Mouse (Mus musculus): Measurements from ENCODE around the gene Aph1a. TPM values are rescaled to one million over a fixed set of nuclear protein-coding genes. Genes with fewer than 3 reads are reported as not detected.
"Not testable (repeated sequence)": the region's sequence is repeated elsewhere in the genome, so short reads cannot be mapped to it uniquely, and the experiment has no call there.

Aph1a gene
- total RNA-seq (2014; rRNA removed) (59.3 and 77.2 TPM in 2 replicates), polyA plus RNA-seq (2015; fragmentation: Nextera tagmentation; extraction: Ambion mirVana) (44.3 and 46.0 TPM in 2 replicates)

DNA sequence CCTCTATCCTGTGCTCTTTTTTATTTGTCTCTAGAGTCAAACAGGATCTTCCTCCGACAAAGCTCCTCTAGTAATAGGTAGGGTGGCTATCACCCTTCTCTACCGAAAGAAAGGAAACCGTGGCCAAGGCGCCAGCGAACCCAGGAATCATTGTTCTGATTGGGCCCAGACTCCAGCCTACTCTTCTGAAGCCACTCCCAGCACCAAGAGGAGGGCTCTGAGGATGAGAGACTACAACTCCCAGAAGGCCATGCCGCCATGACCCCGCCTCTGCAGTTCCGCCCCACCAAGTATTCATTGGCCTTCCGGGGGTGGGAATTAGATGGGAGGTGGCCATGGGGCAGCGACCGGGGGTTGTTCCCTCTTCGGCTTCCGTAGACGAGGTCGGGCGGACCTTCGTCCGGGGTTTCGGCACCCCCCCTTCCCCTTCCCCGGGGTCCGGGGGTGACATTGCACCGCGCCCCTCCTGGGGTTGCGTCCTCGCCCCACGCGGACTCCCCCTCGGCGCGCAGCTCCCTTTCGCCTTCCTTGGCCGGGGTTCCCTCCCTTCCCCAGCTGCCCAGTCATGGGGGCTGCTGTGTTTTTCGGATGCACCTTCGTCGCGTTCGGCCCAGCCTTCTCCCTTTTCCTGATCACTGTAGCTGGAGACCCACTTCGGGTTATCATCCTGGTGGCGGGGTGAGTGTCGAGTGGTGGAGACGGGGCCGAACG is at the start of gene Aph1a:
TSS of gene Aph1a (plus strand) at position 364 of the 711 bp plus-strand sequence.
- not testable (repeated sequence) for H3K27me3 ChIP-seq (ENCODE audit: insufficient read depth, low read length); H3K36me3 ChIP-seq (ENCODE audit: insufficient read depth); H3K9me3 ChIP-seq (ENCODE audit: low read length); H3K4me1 ChIP-seq (ENCODE audit: insufficient read depth)
- Histone ChIP-seq H3K27ac (ENCODE audit: low read depth, low read length) (peak within 1 kb of the TSS; percentile 52), H3K9ac (peak within 1 kb of the TSS; percentile 73), H3K4me3 (ENCODE audit: low read depth, low read length) (peak within 1 kb of the TSS; percentile 58), H3K4me2 (ENCODE audit: low read depth) (peak within 1 kb of the TSS; percentile 78)
- peak; percentile 95 for DNase-seq
- under 1% methylated on average over 25 of the region's 43 CpGs for WGBS
- ATAC-seq: peak; percentile 100

DNA sequence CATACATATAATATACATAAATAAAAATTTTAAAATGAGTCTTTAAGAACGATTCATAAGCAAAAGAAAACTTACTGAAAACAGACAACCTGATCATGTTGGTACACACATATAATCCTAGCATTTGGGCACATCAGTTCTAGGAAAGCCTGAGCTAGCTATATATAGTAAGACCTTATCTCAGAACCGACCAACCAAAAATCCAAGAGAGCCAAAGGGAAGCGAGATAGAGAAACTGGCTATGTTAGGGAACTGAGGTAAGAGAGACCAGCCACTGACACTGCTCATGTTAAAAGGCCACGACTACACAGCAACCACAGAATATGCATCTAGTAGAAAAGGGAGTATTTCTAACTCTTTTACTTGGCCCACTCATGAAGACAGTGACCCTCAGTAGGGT is 43.2 kb upstream of the Aph1a start:
- H3K4me1 ChIP-seq (ENCODE audit: insufficient read depth): no peaks in the 10 kb centered on the region
- peaks cover 65% of the 10 kb centered on the region for H3K36me3 ChIP-seq (ENCODE audit: insufficient read depth)
- H3K4me3 ChIP-seq (ENCODE audit: low read depth, low read length): no peak overlapping the region
- no peaks in the 10 kb centered on the region for H3K9me3 ChIP-seq (ENCODE audit: low read length)
- no peak overlapping the region for H3K4me2 ChIP-seq (ENCODE audit: low read depth)
- no peak overlapping the region for H3K27ac ChIP-seq (ENCODE audit: low read depth, low read length)
- H3K9ac ChIP-seq: no peak overlapping the region
- no peak for TF ChIP-seq CTCF (IDR thresholded peaks at IDR 0.05; ENCODE audit: low read depth)
- no peak for ATAC-seq
- WGBS: 85% methylated on average over 4 of the region's 4 CpGs
- no peaks in the 10 kb centered on the region for H3K27me3 ChIP-seq (ENCODE audit: insufficient read depth, low read length)
- no peak for DNase-seq

DNA sequence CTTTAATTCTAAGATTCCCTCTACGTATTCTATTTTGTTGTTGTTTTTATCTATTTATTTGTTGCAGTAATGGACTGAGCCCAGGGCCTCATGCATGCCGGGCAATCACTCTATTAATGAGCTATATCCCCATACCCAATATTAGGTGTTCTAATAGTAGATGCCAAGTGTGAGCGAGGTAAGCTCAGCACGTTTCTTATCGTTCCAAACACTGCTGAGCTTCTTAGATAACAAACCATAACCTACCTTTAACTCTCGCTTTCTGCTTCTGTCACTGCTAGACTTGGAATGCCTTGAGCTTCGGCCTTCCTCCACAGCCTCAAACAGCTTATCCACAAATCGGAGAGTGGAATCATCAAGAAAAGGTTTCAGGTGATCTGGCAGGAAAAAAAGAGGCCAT is 42.5 kb upstream of the Aph1a start:
- no peaks in the 10 kb centered on the region for H3K4me1 ChIP-seq (ENCODE audit: insufficient read depth)
- no peak for TF ChIP-seq CTCF (IDR thresholded peaks at IDR 0.05; ENCODE audit: low read depth)
- peaks cover 58% of the 10 kb centered on the region for H3K36me3 ChIP-seq (ENCODE audit: insufficient read depth)
- H3K9ac ChIP-seq: no peak overlapping the region
- DNase-seq (no peak), ATAC-seq (no peak)
- no peak overlapping the region for H3K4me2 ChIP-seq (ENCODE audit: low read depth)
- H3K4me3 ChIP-seq (ENCODE audit: low read depth, low read length): no peak overlapping the region
- 97% methylated on average over 8 of the region's 8 CpGs for WGBS
- H3K27me3 ChIP-seq (ENCODE audit: insufficient read depth, low read length): no peaks in the 10 kb centered on the region
- no peaks in the 10 kb centered on the region for H3K9me3 ChIP-seq (ENCODE audit: low read length)
- H3K27ac ChIP-seq (ENCODE audit: low read depth, low read length): no peak overlapping the region

DNA sequence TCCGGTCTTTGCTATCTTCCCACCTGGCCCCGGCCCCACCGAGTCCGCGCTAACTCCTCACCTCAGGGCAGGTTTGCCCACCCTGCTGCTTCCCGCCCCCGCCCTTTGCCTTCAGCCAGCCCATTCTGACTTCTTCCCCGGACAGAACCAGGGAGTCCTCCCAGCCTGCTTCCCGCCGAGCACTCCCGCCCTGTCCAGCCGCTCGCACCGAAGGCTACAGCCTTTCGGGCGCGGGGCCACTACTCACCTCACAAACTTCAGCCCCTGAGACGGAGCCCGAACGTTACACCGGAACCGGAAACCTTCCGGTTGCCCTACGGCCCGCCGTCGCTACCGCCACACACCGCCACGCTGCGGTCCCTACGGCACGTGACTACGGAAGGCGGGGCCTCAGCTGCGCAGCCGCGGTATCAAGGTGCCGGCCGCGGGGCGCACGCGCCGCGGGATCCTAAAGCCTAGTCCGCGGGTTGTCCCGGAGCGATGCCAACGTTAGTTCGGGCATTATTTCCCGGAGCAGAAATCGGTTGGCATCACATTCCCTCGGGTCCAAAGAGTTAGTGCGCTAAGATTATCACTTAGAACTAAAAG is 38.2 kb upstream of the Aph1a start, which contains the start of gene Prpf3:
TSS of gene Prpf3 (minus strand) at position 384 of the 588 bp plus-strand sequence.
- Histone ChIP-seq H3K4me2 (ENCODE audit: low read depth) (peak within 1 kb of the TSS; percentile 78), H3K36me3 (ENCODE audit: insufficient read depth) (peaks cover 19% of the 10 kb centered on the region), H3K4me1 (ENCODE audit: insufficient read depth) (no peaks in the 10 kb centered on the region), H3K9me3 (ENCODE audit: low read length) (no peaks in the 10 kb centered on the region), H3K4me3 (ENCODE audit: low read depth, low read length) (peak within 1 kb of the TSS; percentile 88), H3K27ac (ENCODE audit: low read depth, low read length) (no peak within 1 kb of the TSS; the same call in 1 of the 2 replicates), H3K27me3 (ENCODE audit: insufficient read depth, low read length) (no peaks in the 10 kb centered on the region), H3K9ac (peak within 1 kb of the TSS; percentile 66)
- WGBS: 2% methylated on average over 54 of the region's 56 CpGs
- DNase-seq (peak; percentile 95), ATAC-seq (peak; percentile 100)
- TF ChIP-seq CTCF (IDR thresholded peaks at IDR 0.05; ENCODE audit: low read depth): 0 out of 2 replicates have a peak, but pooled peaks have one; percentile 25

DNA sequence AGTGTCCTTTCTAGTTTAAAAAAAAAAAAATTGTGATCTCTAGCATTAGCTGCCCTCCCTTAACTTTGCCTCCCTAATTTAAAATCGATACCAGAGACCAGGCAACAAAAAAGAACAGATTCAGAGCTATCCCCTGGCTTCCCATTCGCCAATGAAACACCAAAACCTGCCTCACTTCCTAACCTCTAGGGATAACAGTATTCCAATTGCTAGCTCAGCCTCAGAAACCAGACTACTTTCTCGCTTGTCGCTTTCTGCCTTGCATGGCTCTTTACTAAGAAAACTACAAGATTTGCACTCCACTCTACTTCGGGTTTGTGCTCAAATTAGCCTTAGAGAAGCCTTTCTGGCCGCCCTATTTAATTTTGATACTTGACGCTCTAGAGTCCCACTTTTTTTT is 37.7 kb upstream of the Aph1a start:
- ATAC-seq (peak; percentile 19; the same call in 1 of the 2 replicates), DNase-seq (no peak)
- Histone ChIP-seq H3K9me3 (ENCODE audit: low read length) (no peaks in the 10 kb centered on the region), H3K27ac (ENCODE audit: low read depth, low read length) (no peak overlapping the region; the same call in 1 of the 2 replicates), H3K9ac (peak overlapping the region; percentile 66), H3K36me3 (ENCODE audit: insufficient read depth) (peaks cover 14% of the 10 kb centered on the region), H3K4me2 (ENCODE audit: low read depth) (peak overlapping the region; percentile 78), H3K27me3 (ENCODE audit: insufficient read depth, low read length) (no peaks in the 10 kb centered on the region), H3K4me3 (ENCODE audit: low read depth, low read length) (peak overlapping the region; percentile 88), H3K4me1 (ENCODE audit: insufficient read depth) (no peaks in the 10 kb centered on the region)
- 21% methylated on average over 7 of the region's 7 CpGs for WGBS
- no peak for TF ChIP-seq CTCF (IDR thresholded peaks at IDR 0.05; ENCODE audit: low read depth)

DNA sequence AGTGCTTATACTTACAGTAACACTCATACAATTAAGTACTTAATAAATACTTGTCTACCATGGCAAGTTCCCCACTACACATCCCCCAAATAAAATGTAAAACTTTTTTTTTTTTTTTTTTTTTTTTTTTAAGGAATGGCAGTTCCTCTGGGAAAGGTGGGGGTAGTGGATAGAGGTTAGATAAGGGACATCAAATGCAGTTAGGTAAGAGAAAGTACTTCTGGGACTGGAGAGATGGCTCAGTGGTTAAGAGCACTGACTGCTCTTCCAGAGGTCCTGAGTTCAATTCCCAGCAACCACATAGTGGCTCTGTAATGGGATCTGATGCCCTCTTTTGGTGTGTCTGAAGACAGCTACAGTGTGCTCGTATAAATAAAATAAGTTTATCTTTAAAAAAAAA is 36.7 kb upstream of the Aph1a start:
- not testable (repeated sequence) for DNase-seq

DNA sequence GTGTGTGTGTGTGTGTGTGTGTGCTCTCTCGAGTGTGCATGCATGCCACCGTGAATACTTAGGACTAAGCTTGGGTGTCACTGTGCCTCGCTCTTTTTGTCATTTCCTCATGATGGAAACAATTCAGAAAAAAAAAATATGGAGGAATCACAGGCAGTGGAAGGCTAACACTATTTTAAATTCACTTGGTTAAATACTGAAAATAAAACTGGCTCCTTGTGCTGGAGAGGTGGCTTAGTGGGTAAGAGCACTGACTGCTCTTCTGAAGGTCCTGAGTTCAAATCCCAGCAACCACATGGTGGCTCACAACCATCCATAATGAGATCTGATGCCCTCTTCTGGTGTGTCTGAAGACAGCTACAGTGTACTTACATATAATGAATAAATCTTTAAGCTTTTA is 35.5 kb upstream of the Aph1a start:
- H3K27me3 ChIP-seq (ENCODE audit: insufficient read depth, low read length); DNase-seq; H3K4me3 ChIP-seq (ENCODE audit: low read depth, low read length); H3K9me3 ChIP-seq (ENCODE audit: low read length); H3K27ac ChIP-seq (ENCODE audit: low read depth, low read length); H3K9ac ChIP-seq; ATAC-seq; H3K4me1 ChIP-seq (ENCODE audit: insufficient read depth); H3K4me2 ChIP-seq (ENCODE audit: low read depth); H3K36me3 ChIP-seq (ENCODE audit: insufficient read depth): not testable (repeated sequence)
- WGBS: 83% methylated on average over 3 of the region's 3 CpGs

More for the DNA sequence above, 36.7 kb upstream of the Aph1a start:
- not testable (repeated sequence) for H3K4me3 ChIP-seq (ENCODE audit: low read depth, low read length); H3K27ac ChIP-seq (ENCODE audit: low read depth, low read length); H3K4me2 ChIP-seq (ENCODE audit: low read depth); H3K27me3 ChIP-seq (ENCODE audit: insufficient read depth, low read length); H3K9me3 ChIP-seq (ENCODE audit: low read length); ATAC-seq; H3K9ac ChIP-seq; H3K36me3 ChIP-seq (ENCODE audit: insufficient read depth); H3K4me1 ChIP-seq (ENCODE audit: insufficient read depth)
- WGBS: 92% methylated on average over 1 of the region's 1 CpGs

Data from forebrain, postnatal 0 days (tissue).